Mouse (Mus musculus) left cerebral cortex, adult 9 months (tissue): ENCODE results near the gene Vars2.

Source experiments
- DNase-seq, 2 experiments: peaks; one replicate each; pipeline ENCODE4 v3.0.0; 2022; ENCODE audit warnings: low spot score in 2 of 2

The Vars2 gene

DNA sequence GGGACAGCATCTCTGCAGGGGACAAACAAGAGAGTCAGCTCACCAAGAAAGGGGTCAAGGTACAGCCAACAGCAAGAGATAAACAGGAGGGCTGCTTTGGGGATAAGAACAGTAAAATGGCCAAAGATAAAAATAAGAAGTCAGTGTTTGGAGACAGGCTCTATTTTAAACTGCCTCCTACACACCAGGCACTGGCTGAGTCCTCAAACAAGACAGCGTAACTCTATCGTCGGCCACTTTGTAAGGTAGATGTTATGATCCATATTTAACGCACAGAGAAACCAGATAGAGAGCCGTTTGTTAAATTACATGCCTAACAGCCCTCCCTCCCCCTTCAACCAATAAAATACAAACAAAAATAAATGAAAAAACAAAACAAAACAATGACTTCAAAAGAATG is 26.5 kb upstream of the Vars2 start:
- DNase-seq, result no peak

GRCm38 (mm10) chr17:35692368-35692767 is 25.0 kb upstream of the Vars2 start:
- no peak for DNase-seq

DNA sequence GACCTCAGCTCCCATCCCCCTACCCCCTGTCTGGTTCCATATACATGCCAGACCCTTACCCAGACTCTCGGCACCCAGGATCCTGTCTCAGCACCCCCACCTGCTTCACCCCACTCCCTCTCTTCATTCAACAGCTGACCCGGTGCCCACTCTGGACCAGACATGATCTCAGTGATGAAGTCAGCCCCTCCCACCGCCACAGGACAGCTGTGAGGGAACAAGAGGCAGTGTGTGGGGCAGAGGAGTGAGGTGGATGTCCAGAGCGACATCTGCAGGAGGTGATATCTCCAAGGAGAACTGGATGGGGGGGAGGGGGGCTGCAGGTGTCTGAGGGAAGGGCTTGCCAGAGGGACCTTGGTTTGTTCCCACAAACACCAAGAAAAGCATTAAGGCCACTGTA is 24.4 kb upstream of the Vars2 start:
- DNase-seq, result no peak

DNA sequence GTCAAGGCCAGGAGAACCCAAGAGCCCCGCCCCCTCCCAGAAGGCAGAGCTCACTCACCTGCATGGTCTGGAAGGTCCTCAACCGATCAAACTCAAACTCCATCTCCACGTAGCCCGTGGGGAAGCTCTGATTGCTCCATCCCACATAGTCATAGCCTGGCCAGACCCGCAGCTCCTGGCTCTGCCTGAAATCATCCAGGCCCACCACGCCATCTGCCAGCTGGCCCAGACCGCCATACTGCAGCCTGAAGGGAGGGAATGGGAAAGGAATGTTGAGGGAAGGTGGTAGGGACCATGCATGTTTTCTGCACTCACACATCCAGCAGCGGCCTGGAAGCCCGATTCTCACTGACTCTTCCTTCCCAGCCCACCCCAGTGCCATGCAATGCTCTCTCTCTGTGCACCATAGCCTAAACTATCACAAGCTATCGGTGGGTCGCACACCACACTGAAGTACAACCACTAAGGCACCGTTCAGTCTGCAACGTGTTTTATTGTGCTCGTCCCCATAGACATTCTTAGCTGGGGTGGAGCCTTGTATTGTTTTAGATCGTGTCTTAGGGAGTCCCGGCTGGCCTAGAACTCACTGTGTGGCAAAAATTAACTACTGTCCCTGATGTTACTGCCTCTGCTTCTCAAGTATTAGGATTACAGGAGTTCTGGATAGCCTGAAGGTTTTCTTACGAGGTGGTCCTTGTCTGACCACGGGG is 22.7 kb upstream of the Vars2 start:
- no peak for DNase-seq

DNA sequence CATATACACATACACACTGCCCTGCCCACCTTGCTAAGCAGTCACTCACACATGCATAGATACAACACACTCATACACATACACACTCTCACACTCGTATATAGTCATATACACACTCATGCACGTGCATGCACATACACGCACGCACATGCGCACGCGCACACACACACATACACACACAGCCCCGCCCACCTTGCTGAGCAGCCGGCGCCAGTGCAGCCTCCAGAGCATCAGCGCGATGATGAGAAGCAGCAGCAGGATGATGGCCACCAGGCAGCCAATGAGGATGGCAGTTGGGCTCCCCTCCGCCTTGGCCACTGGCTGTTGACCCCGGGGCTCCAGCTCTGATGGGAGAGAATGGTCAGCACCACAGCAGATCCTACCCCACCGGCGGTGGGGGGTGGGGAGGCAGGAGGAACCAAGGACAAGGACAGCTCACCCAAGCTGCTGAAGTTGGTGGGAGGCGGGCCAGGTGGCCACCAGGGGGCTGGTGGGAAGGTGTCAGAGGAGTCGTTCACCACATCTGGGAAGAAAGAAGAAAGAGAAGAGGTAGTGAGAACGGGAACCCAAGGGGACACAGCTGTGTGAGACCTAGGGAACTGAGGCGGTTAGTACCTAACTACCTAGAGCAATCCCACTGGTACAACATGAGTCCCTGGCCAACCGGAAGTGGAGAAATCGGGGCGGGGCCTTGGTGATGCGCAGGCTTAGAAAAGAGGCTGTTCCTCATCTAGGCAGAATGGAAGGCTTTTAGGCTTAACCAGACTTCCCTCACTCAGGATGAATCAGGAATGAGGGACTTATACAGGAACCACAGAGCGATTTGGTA is 21.2 kb upstream of the Vars2 start:
- no peak for DNase-seq

GRCm38 (mm10) chr17:35685061-35685460 is 17.7 kb upstream of the Vars2 start:
- DNase-seq, result no peak

DNA sequence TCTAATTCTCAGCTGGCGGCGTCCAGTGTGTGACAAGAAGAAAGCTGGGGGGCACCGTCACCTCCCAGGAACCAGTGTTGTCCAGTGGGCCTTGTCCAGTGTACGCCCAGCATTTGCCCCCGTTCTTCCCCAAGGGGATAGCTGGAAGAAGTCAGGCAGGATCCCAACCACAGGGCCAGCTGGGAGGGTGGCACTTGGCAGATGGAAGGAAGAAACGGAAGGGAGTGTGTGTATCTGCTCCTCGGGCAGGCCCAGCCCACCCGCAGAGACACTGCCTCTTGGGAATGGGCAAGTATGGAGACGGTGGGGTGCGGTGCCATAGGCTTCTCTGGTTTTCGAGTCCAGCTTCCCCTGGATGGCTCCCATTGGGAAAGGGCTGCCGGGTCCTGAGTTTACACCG is 14.6 kb upstream of the Vars2 start:
- DNase-seq, result no peak

DNA sequence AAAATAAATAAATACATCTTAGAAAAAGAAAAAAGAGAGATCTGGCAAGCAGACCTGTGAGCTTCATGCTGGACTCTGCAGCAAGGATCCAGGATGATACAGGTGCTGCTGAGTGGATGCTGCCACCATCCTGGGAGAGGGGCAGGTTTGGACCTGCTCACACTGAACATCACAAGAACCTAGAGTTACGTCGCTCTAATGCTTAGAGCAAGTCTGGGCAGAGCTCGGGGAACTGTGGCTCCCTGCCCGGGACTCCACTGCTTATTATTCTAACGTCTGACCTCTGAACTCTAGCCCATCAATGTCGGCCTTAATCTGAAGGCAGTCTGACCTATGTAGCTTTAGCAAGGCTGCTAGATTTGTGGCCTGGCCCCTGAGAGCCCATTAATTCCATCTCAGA is 13.2 kb upstream of the Vars2 start:
- no peak for DNase-seq

- DNase-seq, result peak; percentile 92 to 96
Observed at GRCm38 (mm10) chr17:35673416-35674035, 6.1 kb upstream of the Vars2 start, which contains the start of gene Gtf2h4. Gene Gtf2h4, minus strand, starts transcription at chr17:35673739.

DNA sequence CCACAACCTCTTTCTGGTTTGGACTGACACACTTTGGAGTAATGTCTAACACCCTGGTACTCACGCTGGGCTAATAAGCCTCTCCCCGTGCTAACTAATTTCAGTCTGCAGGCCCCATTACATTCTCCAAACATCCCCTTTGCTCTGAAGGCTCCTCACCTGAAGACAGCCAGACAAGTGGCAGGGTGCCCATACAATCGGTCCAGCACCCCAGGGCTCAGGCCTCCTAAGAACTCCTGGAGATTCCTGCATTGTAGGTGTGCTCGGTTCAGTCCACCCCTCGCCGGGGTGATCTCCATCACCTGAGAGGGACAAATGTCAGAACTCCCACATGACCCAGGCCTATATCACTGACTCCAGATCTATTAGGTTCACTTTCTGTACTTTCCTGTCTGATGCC is 5.1 kb upstream of the Vars2 start:
- DNase-seq, result no peak

DNA sequence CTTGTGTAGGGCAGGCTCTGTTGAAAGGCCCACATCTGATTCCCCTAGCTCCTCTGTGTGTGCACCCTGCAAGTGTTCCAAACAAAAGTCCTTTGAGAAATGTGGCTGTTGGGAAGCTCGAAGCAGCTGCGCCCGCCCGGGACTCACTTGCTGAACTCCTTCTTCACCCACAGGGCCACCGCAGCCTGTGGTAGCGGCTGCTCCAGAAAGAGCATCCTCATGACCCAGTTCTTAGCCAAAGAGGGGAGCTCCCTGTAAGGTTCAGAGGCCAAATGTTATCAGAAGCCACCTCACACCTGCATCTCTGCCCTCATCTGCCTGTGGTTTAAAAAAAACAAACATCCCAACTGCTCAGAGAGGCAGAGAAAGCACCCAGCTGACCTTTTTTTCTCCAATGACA is 4.5 kb upstream of the Vars2 start:
- no peak for DNase-seq

- DNase-seq, result no peak
Observed at GRCm38 (mm10) chr17:35669731-35670130, 2.3 kb upstream of the Vars2 start.

- peak in 1 of 2 experiments; percentile 28 for DNase-seq
Observed at GRCm38 (mm10) chr17:35666851-35667256, 538 bp downstream of the Vars2 start.

DNA sequence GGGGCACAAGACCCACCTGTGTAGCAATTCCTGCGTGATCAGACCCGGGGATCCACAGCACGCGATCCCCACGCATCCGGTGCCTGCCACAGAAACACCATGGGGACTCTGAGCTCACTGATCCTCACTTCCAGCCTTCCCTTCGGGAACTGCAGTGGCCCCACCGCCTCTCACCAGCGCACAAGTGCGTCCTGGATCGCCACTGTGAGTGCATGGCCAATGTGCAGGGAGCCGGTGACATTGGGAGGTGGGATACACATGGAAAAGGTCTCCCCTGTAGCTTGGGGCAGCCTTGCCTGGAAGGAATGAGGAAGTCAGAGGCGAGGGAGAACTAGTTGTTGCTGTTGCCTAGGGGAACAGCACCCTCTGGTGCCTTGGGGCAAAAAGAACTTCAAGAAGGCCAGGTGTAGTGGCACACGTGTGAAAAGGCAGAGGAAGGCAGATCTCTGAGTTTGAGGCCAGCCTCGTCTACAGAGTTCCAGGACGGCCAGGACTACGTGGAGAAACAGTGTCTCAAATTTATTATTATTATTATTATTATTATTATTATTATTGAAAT is 1.4 kb downstream of the Vars2 start:
- peak in 1 of 2 experiments; percentile 44 for DNase-seq

- DNase-seq, result no peak
Observed at GRCm38 (mm10) chr17:35653086-35653485, 14.3 kb downstream of the Vars2 start.

DNA sequence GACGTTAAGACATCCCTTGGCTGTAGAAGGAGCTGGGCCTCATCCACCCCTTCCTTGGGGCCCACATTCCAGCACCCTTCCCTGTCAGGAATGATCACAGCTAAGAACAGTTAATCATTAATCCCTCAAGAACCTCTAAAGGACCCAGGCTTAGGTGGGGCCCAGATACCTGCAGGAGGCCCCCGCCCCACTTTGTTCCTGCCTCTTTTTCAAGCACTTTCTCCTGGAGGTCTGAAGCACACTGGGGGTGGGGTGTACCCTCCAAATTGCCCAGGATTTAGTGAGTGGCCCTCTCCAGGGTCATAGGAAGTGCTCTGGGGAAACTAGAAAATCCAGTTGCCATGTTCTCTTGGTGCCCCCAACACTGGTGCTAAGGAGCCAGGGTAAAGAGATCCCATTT is 18.0 kb downstream of the Vars2 start:
- DNase-seq, result no peak

- no peak for DNase-seq
Observed at GRCm38 (mm10) chr17:35643609-35644236, 23.7 kb downstream of the Vars2 start, which contains the start of gene Mucl3. Gene Mucl3, minus strand, starts transcription at chr17:35643695.

DNA sequence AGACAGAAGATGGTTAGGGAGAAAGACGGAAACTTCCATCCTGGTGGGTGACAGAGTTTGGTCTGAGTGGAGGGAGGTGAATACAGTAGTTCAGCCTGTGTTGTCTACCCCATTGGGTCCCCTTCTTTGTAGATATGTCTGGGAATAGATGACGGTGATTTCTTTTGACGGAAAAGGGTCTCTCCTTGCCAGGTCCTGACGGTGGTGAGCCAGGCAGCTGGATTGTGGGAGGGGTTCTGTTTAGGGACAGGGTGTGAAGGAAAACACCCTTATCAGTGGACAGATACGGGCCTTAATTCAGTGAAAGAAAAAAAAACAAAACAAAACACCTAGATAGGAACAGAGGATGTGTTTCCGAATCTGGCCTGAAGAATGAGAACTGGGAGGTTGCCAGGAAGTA is 28.0 kb downstream of the Vars2 start:
- no peak for DNase-seq

- peak in 1 of 2 experiments; percentile 68 for DNase-seq
Observed at GRCm38 (mm10) chr17:35638475-35639190, 28.8 kb downstream of the Vars2 start.

- DNase-seq, result peak in 1 of 2 experiments; percentile 50
Observed at GRCm38 (mm10) chr17:35636363-35636762, 31.0 kb downstream of the Vars2 start.

GRCm38 (mm10) chr17:35635699-35636111 is 31.7 kb downstream of the Vars2 start:
- peak; percentile 67 to 88 for DNase-seq
